Mouse (Mus musculus) hindlimb bud, embryonic 11.5 days (tissue): ENCODE results near the gene Plch2.
A peak's percentile ranks its signal among the peaks of the same experiment; 100 is the strongest.

Experiments used
- DNase-seq: peaks from one replicate; pipeline ENCODE4 v3.0.0-alpha.2; 2012; ENCODE audit warnings: low read depth, low spot score; ENCODE audit errors: extremely low spot score

Gene Plch2

DNA sequence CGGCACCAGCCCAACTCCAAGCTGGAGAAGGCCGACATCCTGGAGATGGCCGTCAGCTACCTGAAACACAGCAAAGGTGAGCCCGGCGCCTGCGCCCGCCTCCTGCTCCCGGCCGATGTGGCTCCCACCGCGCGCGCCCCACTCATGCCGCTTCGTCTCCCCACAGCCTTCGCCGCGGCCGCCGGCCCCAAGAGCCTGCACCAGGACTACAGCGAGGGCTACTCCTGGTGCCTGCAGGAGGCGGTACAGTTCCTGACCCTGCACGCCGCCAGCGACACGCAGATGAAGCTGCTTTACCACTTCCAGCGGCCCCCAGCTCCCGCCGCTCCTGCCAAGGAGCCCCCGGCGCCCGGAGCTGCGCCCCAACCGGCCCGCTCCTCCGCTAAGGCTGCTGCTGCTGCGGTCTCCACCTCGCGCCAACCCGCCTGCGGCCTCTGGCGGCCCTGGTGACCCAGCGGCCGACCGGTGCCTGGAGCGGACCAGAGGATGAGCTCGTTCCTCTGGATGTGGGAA lies 95.3 kb downstream of the Plch2 start:
- DNase-seq = no peak

DNA sequence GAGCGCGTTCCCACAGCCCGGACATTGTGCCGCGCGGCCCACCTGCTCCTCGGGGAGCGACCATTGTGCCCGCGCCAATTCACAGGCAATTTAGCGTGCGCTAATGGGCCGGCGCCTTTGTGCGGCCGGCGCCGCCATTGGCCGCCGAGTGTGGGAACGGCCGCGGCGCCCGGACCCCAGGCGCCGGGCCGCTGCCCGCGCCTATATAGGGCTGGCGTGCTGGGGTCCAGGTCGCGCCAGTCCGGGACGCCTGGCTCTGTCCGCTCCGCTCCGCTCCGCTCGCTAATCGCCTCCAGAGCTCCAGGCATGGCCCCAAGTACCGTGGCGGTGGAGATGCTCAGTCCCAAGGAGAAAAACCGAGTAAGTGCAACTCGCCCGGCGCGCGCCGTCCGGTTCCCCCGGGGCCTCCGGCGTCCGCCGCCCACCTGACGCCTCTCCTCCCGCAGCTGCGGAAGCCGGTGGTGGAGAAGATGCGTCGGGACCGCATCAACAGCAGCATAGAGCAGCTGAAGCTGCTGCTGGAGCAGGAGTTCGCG lies 95.8 kb downstream of the Plch2 start, which contains the start of gene Hes5:
TSS of gene Hes5 (plus strand) at position 234 of the 536 bp plus-strand sequence.
- DNase-seq = no peak

DNA sequence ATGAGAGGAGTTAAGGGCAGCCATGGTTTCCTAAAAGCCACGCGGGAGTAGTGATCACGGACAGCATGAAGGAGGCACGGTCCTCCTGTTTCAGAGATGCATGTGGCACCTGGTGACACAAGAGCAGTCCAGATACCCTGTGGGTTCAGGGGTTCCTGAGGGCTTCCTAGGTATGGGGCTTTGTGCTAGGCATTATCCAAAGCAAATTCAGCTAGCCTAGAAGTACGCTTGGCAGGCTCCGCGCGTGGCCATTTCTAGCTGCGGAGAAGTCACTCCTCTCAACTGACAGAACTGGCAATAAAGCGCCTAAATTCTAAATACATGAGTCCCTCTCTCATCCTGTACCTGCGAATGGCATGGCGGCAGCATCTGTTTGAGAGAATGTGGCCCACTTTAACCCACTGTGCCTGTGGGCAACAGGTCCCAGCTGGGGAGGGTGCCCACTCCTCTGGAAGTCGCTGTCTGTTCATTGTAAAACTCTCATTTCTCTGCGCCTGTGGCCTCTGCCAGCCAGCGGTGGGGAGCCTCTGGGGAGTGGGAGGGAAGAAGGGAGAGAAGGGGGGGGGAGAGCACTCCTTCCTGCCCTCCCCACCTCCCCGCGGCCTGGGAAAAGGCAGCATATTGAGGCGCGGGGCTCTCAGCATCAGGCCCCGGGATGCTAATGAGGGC lies 96.4 kb downstream of the Plch2 start:
- no peak for DNase-seq

DNA sequence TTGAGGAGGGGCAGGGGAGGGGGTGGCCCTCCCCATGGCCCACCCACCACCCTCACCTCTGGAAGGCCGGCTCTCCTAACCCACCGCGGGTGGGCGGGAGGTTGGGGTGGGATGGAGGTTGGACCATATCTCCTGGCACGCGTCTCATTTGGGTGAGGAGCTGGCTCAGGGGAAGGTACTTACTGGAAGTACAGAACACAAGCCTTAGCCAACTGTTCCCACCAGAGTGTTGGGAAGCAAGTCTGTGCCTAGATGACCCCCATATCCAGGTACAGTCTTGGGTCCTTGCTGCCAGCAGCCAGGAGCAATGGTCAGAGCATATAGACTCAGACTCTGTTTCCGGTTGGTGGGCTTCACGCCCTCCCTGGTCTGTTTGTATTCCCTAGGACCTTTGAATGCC lies 98.0 kb downstream of the Plch2 start:
- DNase-seq = no peak

DNA sequence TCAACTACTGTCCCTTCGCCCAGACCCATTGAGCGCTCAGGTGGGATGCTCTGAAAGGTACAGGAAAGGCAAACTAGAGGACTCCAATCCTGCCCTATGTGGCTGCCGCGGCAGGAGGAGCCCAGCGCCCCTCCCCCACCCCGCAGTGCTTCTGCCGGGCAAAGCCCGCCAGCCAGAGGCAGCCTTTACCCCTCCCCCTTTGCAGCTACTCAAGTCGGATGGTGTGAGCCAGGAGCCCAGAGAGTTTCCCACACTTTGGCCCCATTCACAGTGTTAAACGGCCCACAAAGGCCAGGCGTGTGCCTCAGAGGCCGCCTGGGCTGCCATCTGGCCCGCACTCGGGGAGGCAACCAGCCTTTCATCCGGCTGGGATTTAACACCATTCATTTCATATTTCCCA lies 98.4 kb downstream of the Plch2 start:
- no peak for DNase-seq

DNA sequence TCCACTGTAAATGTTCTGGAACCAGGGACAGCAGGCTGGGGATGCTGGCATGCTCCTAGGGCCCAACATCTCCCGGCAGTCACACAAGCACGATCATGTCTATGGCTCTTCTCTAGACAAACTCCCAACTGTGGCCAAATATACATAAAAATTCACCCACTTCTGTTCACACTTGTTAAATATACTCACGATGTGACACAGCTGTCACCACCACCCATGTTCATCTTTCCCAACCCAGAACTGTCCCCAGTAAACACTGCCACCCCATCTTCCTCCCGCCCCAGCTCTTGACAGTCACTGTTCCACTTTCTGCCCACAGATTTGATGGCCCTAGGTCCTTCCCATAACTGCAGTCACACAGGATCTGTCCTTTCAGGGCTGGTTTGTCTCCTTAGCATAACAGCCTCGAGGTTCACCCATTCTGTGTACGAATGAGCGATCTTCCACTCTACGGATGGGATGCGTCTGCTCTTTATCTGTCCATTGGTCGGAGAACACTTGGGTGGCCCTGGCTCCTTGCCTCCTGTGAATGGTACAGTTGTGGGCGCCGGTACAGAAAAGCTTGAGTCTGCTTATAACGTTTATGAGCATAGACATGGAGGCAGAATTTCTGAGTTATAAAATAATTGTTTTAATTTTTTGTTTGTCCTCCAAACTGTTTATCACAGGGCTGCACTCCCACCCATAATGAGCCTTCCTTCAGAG lies 99.1 kb downstream of the Plch2 start:
- DNase-seq = no peak

DNA sequence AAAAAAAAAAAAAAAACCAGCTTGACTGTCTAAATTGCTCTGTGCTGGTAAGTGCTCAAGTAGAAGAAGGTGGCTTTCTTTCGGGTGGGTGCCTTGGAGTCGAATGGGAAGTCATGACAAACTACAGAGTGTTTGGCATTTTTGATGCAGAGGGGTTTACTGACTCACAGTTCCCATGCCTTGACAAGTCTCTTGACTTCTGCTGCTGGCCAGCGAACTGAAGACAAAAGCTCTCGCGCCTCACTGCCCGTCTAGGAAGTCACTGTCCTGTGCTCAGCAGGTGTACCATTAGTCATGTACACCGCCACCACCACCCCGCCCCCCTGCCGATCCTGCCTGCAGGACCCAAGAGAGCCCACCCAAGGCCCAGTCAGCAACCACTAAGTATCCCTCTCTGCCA lies 100.0 kb downstream of the Plch2 start:
- DNase-seq = no peak

DNA sequence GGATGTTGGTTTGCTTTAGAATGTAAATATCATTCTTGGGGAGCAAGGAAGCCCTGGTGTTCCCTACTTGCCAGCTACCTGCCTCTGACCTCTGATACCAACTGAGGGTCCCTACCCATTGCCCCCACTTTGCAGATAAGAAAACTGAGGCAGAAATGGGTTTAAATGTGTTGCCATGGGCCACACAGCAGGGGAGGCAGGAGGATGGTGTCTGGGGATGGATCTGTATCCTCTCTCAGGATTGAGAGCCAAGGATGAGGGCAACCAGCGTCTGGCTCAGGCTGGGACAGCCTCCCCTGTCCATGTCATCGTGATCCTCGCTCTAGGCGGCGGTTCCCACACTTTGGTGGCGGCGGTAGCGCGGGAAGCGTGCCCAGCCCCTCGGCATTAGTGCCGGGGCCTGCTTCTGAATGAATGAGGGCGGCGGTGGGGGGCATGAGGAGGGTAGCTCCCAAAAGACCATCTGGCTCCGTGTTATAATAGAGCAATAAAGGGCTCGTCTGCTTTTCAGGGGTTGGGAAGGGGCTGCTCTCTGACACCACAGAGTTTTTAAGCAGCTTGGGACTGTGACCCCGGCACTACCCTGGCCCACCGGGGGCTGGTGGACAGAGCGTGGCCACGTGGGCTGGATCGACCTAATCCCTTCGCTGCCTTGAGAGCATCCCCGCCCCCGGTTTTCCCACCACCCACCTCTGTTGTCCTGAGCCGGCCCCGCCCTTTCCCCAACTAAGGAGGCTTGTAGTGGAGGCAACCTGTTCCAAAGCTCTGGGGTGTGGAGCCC lies 103.9 kb downstream of the Plch2 start:
- no peak for DNase-seq

DNA sequence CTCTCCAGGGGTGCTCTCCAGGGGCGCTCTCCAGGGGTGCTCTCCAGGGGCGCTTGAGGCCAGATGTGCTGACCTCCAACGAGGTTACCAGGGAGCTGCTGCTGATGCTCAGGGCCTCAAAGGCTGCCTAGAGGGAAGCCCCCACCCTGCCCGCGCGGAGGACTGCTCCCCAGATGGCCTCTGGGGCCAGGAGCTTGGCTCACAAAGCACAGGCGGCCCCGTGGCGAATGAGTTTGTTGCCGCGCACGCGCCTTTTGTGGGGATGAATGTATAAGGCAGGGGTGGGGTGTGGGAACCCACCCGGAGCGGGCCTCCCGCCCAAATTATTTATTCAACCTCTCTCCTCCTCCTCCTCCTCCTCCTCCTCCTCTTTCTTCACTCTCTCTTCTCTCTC lies 107.0 kb downstream of the Plch2 start:
- DNase-seq = no peak

DNA sequence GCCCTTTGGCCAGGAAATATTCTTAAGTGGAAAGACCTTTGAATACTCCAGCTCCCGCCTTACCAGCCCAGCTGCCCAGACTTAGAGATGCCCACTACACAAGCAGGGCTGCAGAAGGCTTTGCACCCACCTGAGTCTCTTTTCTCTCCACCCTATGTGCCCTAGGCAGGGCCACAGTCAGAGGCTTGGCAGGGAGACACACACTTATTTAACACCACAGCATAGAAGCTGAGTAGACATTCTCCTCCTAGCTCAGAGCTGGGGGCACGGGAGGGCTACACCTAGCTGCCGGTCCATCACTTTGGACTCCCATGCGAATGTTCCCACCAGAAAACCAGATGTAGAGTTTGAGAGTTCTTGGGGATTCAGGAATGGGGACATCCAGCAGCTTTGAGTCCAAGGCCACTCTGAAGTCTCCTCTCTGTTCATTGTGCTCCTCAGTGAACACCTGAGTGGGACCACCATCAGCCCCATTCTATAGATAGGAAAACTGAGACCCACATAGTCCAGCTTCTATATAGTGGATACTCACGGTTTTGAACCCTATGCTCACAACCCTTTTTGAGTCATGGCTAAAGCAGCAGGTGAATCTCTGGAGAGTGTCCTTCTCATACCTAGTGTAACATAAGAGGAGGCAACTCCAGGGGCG lies 107.5 kb downstream of the Plch2 start:
- DNase-seq = no peak

DNA sequence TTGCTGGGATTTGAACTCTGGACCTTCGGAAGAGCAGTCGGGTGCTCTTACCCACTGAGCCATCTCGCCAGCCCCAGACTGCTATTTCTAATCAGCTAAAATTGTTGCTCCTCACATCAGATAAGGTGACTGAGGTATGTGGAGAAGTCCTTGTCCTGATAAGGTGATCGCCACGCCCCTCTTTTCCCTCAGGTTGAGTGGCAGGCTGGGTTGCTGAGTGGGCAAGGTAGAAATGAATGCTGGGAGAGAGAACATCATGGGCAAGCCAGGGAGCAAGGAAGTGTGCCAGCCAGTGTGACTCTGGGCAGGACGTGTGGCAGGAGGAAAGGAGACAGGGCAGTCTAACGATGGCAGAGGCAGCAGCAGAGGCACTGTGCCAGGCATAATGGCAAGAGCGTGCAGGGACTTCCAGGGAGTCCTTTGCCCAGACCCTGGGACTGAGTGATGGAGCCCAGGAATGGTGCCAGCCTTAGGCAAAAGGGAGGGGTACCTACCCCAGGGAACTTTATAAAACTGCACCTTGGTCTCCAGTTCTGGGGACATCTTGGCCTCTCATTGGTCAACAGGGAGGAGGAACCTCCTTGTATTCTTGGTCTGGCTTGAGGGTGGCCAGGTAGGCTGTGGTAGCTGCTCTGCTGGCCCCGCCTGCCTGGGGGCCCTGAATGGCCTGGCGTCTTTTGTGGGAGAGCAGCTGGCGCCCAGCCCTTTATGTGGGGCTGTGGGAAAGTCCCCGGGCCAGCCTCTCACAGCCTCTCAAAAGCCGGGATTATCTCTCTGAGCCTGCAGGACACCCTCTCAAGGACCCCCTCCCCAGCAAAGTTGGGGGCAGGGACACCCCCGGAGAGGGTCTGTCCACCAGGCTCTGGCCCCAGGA lies 108.3 kb downstream of the Plch2 start:
- DNase-seq = no peak

DNA sequence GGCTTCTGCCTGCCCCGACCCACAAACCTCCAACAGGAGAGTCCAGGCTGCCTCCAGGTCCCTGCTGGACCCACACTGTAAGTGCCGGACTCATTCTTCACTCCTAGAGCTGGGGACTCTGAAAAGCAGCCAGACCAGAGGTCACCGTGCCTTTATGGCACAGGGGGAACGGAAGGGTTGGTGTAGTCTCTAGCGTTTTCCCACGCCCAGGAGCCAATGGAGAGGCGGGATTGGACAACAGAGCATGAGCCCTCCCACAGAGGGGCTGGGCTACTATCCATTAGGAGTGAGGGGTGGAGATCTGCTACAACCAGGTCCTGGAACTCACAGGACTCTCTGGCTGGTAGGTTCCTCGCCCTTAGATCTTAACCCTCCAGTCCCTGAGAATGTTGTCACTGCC lies 110.3 kb downstream of the Plch2 start:
- no peak for DNase-seq

DNA sequence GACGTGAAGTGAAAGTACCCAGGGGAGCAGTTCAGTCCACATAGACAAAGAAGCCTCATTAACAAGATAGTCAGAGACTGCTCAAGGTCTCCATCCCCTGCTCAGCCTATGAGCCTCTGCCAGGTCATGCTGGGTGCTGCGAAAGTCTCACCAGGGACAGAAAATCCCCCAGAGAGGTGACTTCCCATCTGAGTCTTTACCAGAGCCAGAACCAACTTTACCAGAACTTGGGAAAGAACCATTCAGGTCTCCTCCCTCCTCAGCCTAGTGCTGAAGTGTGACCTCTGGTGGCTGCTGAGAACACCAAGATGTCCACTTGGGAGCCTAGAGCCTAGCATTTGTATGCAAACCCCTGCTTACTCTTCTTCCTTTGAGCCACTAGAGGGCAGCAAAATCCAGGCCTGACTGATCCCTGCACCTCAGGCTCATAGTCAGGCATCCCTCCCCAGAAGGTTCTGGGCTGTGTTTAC lies 112.4 kb downstream of the Plch2 start:
- DNase-seq = peak; percentile 92

DNA sequence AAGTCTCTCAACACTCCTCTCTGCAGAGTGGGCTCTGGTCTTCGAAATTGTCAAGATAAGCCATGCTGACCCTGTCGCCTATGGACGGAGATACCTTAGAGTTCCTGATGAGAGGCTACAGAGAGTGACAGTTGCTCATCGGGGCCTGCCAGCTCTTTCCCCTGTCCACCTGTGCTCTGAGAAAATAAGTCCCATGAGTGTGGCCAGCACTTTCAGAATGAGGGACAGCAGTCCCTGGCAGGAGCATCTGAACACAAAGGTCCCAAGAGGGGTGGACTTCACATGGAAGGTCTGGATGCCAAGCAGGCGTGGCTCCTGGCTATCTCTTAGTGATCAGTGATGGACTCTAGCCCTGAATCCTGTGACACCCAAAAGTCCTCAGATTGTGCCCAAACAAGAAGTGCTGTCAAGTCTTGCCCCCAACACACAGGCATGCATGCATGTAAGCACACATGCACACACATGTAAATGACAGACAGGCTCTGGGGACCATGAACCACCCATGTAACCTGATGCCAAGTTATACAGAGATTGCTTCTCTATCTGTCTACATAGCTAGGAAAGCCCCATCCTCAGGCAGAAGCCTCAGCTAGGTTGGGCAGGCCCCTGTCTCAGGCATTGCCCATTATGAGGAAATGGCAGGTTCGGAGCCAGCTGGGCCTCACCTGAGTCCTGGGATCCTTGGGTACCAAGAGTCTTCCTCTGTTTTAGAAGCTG lies 113.1 kb downstream of the Plch2 start:
- DNase-seq = no peak

DNA sequence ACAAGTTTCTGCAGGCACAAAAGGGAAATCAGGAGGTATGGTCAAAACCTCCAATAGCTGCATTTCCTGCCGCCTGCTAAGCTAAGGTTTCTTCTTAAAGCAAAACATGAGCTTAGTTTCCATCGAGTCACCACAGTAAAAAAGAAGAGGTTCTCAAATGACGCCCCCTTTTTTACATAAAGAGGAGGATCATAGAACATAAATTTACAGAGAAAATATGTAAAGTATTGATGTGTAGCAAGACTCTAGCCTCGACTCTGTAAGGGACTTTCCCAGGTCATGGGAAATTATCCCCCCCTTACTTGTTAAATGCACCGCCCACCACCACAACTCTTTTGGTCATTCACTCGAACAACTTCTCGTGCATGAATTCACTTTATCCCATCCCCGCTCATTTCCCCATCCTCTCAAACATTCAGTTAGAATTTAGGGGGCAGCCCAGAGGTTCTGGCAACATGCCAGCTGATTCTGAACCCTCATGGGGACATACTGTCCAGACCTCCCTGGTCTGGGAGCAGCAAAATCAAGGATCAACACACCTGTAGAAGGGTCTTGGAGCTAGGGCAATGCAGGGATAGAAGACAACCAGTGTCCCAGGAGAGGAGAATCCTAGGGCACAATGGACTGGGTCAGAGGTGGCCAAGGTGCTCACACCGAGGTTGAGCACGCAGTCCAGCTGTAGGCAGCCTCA lies 113.8 kb downstream of the Plch2 start:
- DNase-seq = no peak

DNA sequence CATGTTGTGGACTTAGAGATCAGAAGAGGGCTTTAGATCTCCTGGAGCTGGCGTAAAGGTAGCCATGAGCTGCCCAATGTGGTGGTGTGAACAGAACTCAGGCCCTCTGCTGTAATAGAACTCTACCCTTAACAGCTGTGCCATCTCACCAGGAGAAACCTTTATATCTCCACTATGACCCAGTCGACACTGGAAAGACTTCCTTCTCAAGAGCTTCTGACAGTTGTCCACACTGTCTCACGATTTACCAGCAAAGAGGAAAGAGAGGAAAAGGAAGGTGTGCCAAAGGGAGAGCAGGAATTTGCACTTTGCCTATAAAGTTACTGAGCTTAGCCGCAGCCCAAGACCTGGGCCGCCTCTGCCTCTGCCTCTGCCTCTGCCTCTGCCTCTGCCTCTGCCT lies 114.8 kb downstream of the Plch2 start:
- no peak for DNase-seq

DNA sequence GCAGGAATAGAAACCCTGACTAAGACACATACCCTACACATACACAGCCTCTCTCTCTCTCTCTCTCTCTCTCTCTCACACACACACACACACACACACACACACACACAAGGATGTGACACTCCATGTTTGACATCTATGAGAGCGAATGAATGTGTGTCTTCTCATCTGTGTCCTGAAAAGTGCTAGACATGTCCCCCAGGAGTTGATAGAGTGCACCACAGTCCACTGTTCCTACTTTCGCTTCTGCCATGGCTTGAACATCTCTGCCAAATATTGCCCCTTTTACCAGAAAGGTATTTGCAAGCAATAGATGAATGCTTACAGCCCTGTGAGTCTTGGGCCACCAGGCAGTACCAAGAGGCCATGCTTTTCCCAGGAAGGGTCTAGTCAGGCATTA lies 116.4 kb downstream of the Plch2 start:
- no peak for DNase-seq

DNA sequence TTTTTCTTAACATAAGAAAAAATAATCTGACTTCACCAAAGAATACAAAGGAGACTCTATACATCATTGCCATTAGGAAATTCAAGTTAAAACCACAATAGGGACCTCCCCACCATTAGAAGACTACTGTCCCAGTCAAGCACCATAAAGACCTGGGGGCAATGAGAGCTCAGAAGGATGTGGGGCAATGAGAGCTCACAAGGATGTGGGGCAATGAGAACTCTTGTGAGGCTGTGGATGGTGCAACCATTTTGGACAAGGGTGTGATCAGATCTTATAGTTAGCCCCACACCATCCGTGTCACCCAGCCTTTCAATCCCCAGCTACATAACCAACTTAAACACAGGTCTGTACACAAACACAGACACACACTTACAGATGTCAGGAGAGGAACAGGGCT lies 118.8 kb downstream of the Plch2 start:
- DNase-seq = no peak
